ENCODE assay signal across 24 mouse cellular contexts in genomic region chr14:46014090-46014489, GRCm38 (mm10).
"Had no signal": no experiment of that assay in that cellular context is flagged by ENCODE, and none has a peak within 500 bp of the region (broad histone marks: within the 10 kb centered on the region; RNA-seq: fewer than 3 reads in every experiment).

No protein-coding gene starts in this region.

- H3K27ac ChIP-seq: gastrocnemius, adult 2 months; heart, adult 2 months; heart, embryonic 13.5 days; heart, embryonic 15.5 days; hindbrain, embryonic 13.5 days; hindbrain, embryonic 15.5 days; hindbrain, postnatal 0 days; kidney, embryonic 15.5 days; kidney, postnatal 0 days; layer of hippocampus, adult 2 months; left cerebral cortex, adult 2 months; limb, embryonic 10.5 days; limb, embryonic 12.5 days; liver, embryonic 13.5 days had no signal

- H3K9me3 ChIP-seq: heart, embryonic 13.5 days; heart, embryonic 15.5 days; hindbrain, embryonic 13.5 days; hindbrain, embryonic 15.5 days; kidney, embryonic 15.5 days; limb, embryonic 10.5 days; limb, embryonic 12.5 days; liver, embryonic 13.5 days had no signal

- H3K4me2 ChIP-seq: heart, embryonic 11.5 days; heart, embryonic 13.5 days; heart, embryonic 15.5 days; hindbrain, embryonic 13.5 days; hindbrain, embryonic 15.5 days; kidney, embryonic 15.5 days; limb, embryonic 12.5 days; liver, embryonic 13.5 days had no signal

- H3K36me3 ChIP-seq: heart, embryonic 13.5 days; heart, embryonic 15.5 days; hindbrain, embryonic 13.5 days; hindbrain, embryonic 15.5 days; kidney, embryonic 15.5 days; limb, embryonic 10.5 days; limb, embryonic 12.5 days; liver, embryonic 13.5 days had no signal

- H3K9ac ChIP-seq: heart, embryonic 13.5 days; heart, embryonic 15.5 days; hindbrain, embryonic 13.5 days; hindbrain, embryonic 15.5 days; kidney, embryonic 15.5 days; limb, embryonic 12.5 days; liver, embryonic 13.5 days had no signal

- DNase-seq: gastrocnemius, adult 2 months; gastrocnemius, postnatal 10 days; gastrocnemius, postnatal 25 days; heart, adult 2 months; heart, postnatal 14 days; heart, postnatal 36 days; kidney, adult 18-20 months; kidney, adult 9 months; kidney, postnatal 14 days; kidney, postnatal 36 days; liver; liver, embryonic 13.5 days had no signal

- H3K4me3 ChIP-seq: gastrocnemius, adult 2 months; heart, adult 2 months; heart, embryonic 13.5 days; heart, embryonic 15.5 days; hindbrain, embryonic 13.5 days; hindbrain, embryonic 15.5 days; kidney, embryonic 15.5 days; layer of hippocampus, adult 2 months; left cerebral cortex, adult 2 months; limb, embryonic 10.5 days; limb, embryonic 12.5 days; liver, embryonic 13.5 days had no signal

- H3K27me3 ChIP-seq: heart, embryonic 13.5 days; heart, embryonic 15.5 days; hindbrain, embryonic 13.5 days; hindbrain, embryonic 15.5 days; kidney, embryonic 15.5 days; liver, embryonic 13.5 days had no signal

- H3K4me1 ChIP-seq: hindbrain, embryonic 13.5 days; hindbrain, embryonic 15.5 days had no signal

- ATAC-seq: hindbrain, postnatal 0 days had no signal
